Mouse (Mus musculus) bone marrow, adult 2 months (tissue): Measurements from ENCODE around the gene Vwa8.

Experiments
- CTCF ChIP-seq: fragments of 200-500 bp; IDR thresholded peaks from 2 replicates; pipeline ENCODE4 v1.5.1; 2011; ENCODE audit warnings: low read length, control low read depth; ENCODE audit not compliant: control insufficient read depth, insufficient read depth
- POLR2A ChIP-seq: fragments of 200-500 bp; IDR thresholded peaks from 2 replicates; pipeline ENCODE4 v1.6.1; 2011; ENCODE audit warnings: low read depth, mild to moderate bottlenecking, control low read depth, low read length, borderline replicate concordance; ENCODE audit not compliant: control insufficient read depth

GRCm38 (mm10) chr14:78824507-78824906 lies 24.3 kb upstream of the Vwa8 start:
- TF ChIP-seq CTCF (no peak), POLR2A (no peak)
